Mouse (Mus musculus) MEL (cell line): Measurements from ENCODE around the gene Stk10.

Experiments
- CTCF ChIP-seq, 3 experiments: IDR thresholded peaks in 2 of 3; conservative IDR thresholded peaks in 1 of 3; 2 replicates each; pipeline ENCODE4 v1.5.1; 2011 to 2012; ENCODE audit warnings: low read length in 3 of 3, low read depth in 2 of 3, mild to moderate bottlenecking in 2 of 3, improper control_type of control experiment in 1 of 3, inconsistent platforms in 1 of 3, mixed read lengths in 1 of 3, moderate library complexity in 1 of 3; ENCODE audit not compliant: control insufficient read depth in 1 of 3, insufficient read depth in 1 of 3, poor library complexity in 1 of 3, severe bottlenecking in 1 of 3
- EP300 ChIP-seq, 2 experiments: IDR thresholded peaks; 2 replicates each; pipeline ENCODE4 v1.6.1; 2011; ENCODE audit warnings: improper control_type of control experiment in 2 of 2, low read length in 2 of 2, low read depth in 1 of 2, mild to moderate bottlenecking in 1 of 2
- NELFE ChIP-seq: IDR thresholded peaks from 2 replicates; pipeline ENCODE4 v1.6.1; 2011; ENCODE audit warnings: low read depth, low read length, improper control_type of control experiment
- NRF1 ChIP-seq: IDR thresholded peaks from 2 replicates; pipeline ENCODE4 v1.6.1; 2014; ENCODE audit warnings: low read depth, mild to moderate bottlenecking, inconsistent platforms, low read length, improper control_type of control experiment, moderate library complexity; ENCODE audit not compliant: poor library complexity, insufficient read depth, severe bottlenecking
- POLR2A ChIP-seq, 2 experiments: IDR thresholded peaks; 2 replicates each; pipeline ENCODE4 v1.6.1; 2011 to 2012; ENCODE audit warnings: low read length in 2 of 2, mild to moderate bottlenecking in 2 of 2, control low read depth in 1 of 2, improper control_type of control experiment in 1 of 2, low read depth in 1 of 2, moderate library complexity in 1 of 2; ENCODE audit not compliant: control insufficient read depth in 1 of 2, insufficient read depth in 1 of 2, poor library complexity in 1 of 2
- RCOR1 ChIP-seq: IDR thresholded peaks from 2 replicates; pipeline ENCODE4 v1.6.1; 2012; ENCODE audit warnings: low read depth, mild to moderate bottlenecking, inconsistent platforms, low read length, improper control_type of control experiment
- TAL1 ChIP-seq: IDR thresholded peaks from 2 replicates; pipeline ENCODE4 v1.6.1; 2012; ENCODE audit warnings: mild to moderate bottlenecking, inconsistent platforms, low read length, moderate library complexity, mixed read lengths
- TCF12 ChIP-seq: IDR thresholded peaks from 2 replicates; pipeline ENCODE4 v1.6.1; 2014; ENCODE audit warnings: low read depth, mild to moderate bottlenecking, inconsistent platforms, low read length, improper control_type of control experiment, moderate library complexity
- USF1 ChIP-seq: IDR thresholded peaks from 2 replicates; pipeline ENCODE4 v1.6.1; 2014; ENCODE audit warnings: low read depth, mild to moderate bottlenecking, inconsistent platforms, low read length, improper control_type of control experiment, moderate library complexity
- ZNF384 ChIP-seq: IDR thresholded peaks from 2 replicates; pipeline ENCODE4 v1.6.1; 2012; ENCODE audit warnings: low read depth, mild to moderate bottlenecking, inconsistent platforms, low read length, improper control_type of control experiment

- TF ChIP-seq CTCF (IDR thresholded peaks at IDR 0.05 in 2 of 3, conservative IDR thresholded peaks at IDR 0.05 in 1 of 3; ENCODE audit: control insufficient read depth in 1 of 3, insufficient read depth in 1 of 3, low read depth in 2 of 3, low read length in 3 of 3, poor library complexity in 1 of 3, severe bottlenecking in 1 of 3) (no peak), RCOR1 (no peak), POLR2A (IDR thresholded peaks at IDR 0.05; ENCODE audit: control insufficient read depth in 1 of 2, insufficient read depth in 1 of 2, low read depth in 1 of 2, low read length in 2 of 2, poor library complexity in 1 of 2) (no peak), EP300 (IDR thresholded peaks at IDR 0.05; ENCODE audit: low read depth in 1 of 2, low read length in 2 of 2) (no peak), TAL1 (no peak), TCF12 (no peak), NELFE (no peak), ZNF384 (no peak), USF1 (no peak), NRF1 (no peak)
Measured at GRCm38 (mm10) chr11:32549236-32549635, 16.1 kb downstream of the Stk10 start.
